Mouse (Mus musculus) lung, adult 18-20 months (tissue): ENCODE data around the gene Clec4b2.
"Not testable (repeated sequence)": the region's sequence is repeated elsewhere in the genome, so short reads cannot be mapped to it uniquely, and the experiment has no call there.

ENCODE experiments used
- DNase-seq, 2 experiments: peaks; one replicate each; pipeline ENCODE4 v3.0.0; 2022; ENCODE audit warnings: mixed read lengths in 2 of 2

Gene Clec4b2

GRCm38 (mm10) chr6:123172593-123172992 lies at the start of gene Clec4b2:
Clec4b2 (plus strand) TSS chr6:123172893.
- no peak for DNase-seq

- DNase-seq = no peak
These were observed 49.5 kb upstream of the Clec4b2 start for GRCm38 (mm10) chr6:123123195-123123594.

- DNase-seq = no peak
These were observed 45.5 kb upstream of the Clec4b2 start for GRCm38 (mm10) chr6:123127173-123127572.

- DNase-seq = not testable (repeated sequence)
These were observed 34.7 kb upstream of the Clec4b2 start for GRCm38 (mm10) chr6:123137766-123138526.

- DNase-seq = peak in 1 of 2 experiments; percentile 1
These were observed 2.6 kb upstream of the Clec4b2 start for GRCm38 (mm10) chr6:123170106-123170505.

- no peak for DNase-seq
These were observed 1.7 kb upstream of the Clec4b2 start for GRCm38 (mm10) chr6:123171040-123171439.

GRCm38 (mm10) chr6:123175549-123175948 lies 2.9 kb downstream of the Clec4b2 start:
- peak in 1 of 2 experiments; percentile 4 for DNase-seq

GRCm38 (mm10) chr6:123184862-123185261 lies 12.2 kb downstream of the Clec4b2 start:
- peak in 1 of 2 experiments; percentile 3 for DNase-seq

GRCm38 (mm10) chr6:123207187-123208076 lies 34.7 kb downstream of the Clec4b2 start:
- DNase-seq = no peak

GRCm38 (mm10) chr6:123208077-123208439 lies 35.4 kb downstream of the Clec4b2 start:
- DNase-seq = not testable (repeated sequence)

- DNase-seq = no peak
These were observed 39.0 kb downstream of the Clec4b2 start for GRCm38 (mm10) chr6:123211726-123212125.

- DNase-seq = no peak
These were observed 55.0 kb downstream of the Clec4b2 start for GRCm38 (mm10) chr6:123227519-123228166.

- DNase-seq = no peak
These were observed 57.0 kb downstream of the Clec4b2 start, which contains the start of gene Clec4n for GRCm38 (mm10) chr6:123229644-123230043. Clec4n (plus strand) TSS chr6:123229843.

- no peak for DNase-seq
These were observed 58.5 kb downstream of the Clec4b2 start for GRCm38 (mm10) chr6:123231149-123231548.

GRCm38 (mm10) chr6:123237582-123237981 lies 64.9 kb downstream of the Clec4b2 start:
- no peak for DNase-seq

GRCm38 (mm10) chr6:123244201-123244600 lies 71.5 kb downstream of the Clec4b2 start:
- no peak for DNase-seq

GRCm38 (mm10) chr6:123248862-123249261 lies 76.2 kb downstream of the Clec4b2 start:
- DNase-seq = not testable (repeated sequence)

- DNase-seq = no peak
These were observed 80.0 kb downstream of the Clec4b2 start for GRCm38 (mm10) chr6:123252735-123253134.
